Mouse (Mus musculus) CH12.LX (cell line): ENCODE results near the gene Celf2.

Source experiments
- MAX ChIP-seq: IDR thresholded peaks from 2 replicates; pipeline ENCODE4 v1.6.1; 2011; ENCODE audit warnings: low read length, improper control_type of control experiment
- MEF2A ChIP-seq: IDR thresholded peaks from 2 replicates; pipeline ENCODE4 v1.6.1; 2014; ENCODE audit warnings: low read depth, mild to moderate bottlenecking, inconsistent platforms, low read length, improper control_type of control experiment, borderline replicate concordance

DNA sequence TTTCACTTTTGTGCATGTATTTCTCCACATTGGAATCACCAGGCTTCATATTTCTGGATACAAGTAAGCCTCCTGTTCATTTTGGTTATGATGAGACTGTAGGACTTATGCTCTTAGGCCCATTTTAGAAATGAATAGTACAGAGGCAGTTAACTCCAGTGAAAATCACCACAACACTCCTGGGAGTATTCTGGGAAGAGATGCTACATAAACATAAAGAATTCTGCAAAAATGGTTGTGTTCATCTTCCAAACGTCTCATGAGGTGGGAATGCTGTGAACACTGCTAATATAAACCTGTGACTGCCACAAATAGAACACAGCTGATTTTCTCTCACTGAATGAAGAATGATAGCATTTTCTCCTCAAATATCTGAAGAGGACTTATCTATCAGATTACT lies 130.6 kb downstream of the Celf2 start:
- TF ChIP-seq MEF2A (no peak), MAX (no peak)
